Mouse (Mus musculus) layer of hippocampus, postnatal 14 days (tissue): ENCODE data around the gene Trim75. TPM values are rescaled to one million over a fixed set of nuclear protein-coding genes. Genes with fewer than 3 reads are reported as not detected.
"Not testable (repeated sequence)": the region's sequence is repeated elsewhere in the genome, so short reads cannot be mapped to it uniquely, and the experiment has no call there.

ENCODE experiments used
- DNase-seq, 2 experiments: peaks; one replicate each; pipeline ENCODE4 v3.0.0; 2021 to 2022; ENCODE audit warnings: low spot score in 2 of 2, mixed read lengths in 1 of 2
- long read RNA-seq, 2 experiments: library from polyadenylated mRNA; stranded (forward); transcript quantifications; one replicate each; pipeline ENCODE4 v2.0.0; 2021
- total RNA-seq, 2 experiments: library from RNA; stranded (reverse); gene quantifications; 2 replicates each; pipeline ENCODE4 v1.2.3; 2021

Gene Trim75
- total RNA-seq, result not detected
- long read RNA-seq, experiment 1, result 0 reads
- long read RNA-seq, experiment 2, result 0 reads

GRCm38 (mm10) chr8:64987731-64988130 is at the start of gene Trim75:
TSS of gene Trim75 (minus strand) at chr8:64987831.
- no peak for DNase-seq

DNA sequence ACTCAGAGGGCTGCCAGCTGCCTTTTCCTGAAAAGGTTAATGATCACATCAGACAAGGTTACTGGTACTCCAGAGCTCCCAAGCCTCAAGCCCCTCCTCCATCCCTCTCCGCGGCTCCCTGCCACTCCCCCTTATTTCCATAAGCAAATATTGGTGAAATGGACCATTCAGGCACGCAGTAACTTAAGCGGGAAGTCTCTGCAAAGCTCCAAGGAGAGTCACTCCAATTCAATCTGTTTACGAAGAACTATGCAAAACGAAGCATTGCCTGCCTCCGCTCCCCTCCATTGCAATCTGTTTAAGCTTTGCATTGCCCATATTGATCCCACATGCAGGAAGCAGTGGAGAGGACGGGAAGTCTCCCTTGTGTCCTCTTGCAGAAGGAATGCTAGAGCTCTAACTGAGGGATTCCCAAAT is 49.5 kb upstream of the Trim75 start, which contains the start of gene Apela:
Apela (minus strand) TSS at position 220 of the 417 bp plus-strand sequence.
- peak in 1 of 2 experiments; percentile 20 for DNase-seq

DNA sequence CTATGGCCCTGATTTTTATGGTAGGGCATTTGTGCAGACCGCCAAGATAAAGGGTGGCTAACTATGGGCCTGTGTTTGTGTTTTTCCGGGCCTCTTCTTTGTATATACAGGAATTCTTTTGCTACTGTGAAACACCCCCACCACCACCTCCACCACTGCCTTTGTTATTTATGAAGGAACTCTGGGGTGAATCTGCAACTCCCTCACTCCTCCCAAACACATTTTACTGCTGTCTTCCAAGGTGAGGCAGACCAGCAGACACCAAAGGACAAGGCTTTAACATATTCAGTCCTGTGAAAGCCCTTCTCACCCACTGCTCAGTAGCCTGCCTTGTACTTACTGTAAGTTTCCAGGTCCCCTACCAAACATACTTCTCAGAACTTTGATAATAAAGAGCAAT is 46.5 kb upstream of the Trim75 start:
- no peak for DNase-seq

DNA sequence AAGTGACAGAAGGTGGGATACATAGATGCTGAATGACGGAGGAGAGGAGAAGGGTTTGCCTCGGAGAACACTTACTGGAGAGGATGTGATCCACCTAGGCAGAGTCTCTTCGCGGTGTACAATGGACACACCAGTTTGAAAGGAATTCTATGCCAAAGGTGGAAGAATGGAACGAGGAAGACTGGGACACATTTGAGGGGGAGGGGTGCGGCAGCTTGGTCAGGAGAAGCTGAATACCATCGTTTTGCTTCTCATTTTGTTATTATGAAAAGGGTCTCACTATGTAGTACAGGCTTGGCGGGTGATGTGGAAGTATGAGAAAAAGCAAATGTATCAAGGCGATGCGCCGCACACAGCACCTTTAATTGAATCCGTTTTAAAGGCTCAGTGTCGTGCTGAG is 45.4 kb upstream of the Trim75 start:
- no peak for DNase-seq

- DNase-seq, result no peak
Observed at GRCm38 (mm10) chr8:65032107-65032506, 44.5 kb upstream of the Trim75 start.

GRCm38 (mm10) chr8:65030735-65031485 is 43.3 kb upstream of the Trim75 start:
- no peak for DNase-seq

DNA sequence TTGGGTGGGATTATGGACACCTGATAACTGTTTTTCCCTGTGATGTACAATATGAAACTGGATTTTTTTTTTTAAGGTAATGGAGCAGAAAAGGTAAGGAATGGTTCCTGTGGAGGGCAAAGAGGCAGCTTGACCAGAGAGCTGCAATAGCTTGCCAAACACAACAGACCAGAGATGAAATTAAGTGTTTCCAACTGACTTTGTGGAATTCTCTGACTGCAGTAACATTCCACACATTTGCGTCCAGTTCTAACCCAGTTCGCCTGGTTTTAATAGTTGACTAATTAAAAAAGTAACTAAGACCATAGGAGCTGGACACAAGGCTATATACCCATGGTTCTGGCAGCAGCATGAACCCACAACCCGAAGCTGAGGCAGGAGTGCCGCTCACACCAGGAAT is 42.1 kb upstream of the Trim75 start:
- DNase-seq, result no peak

DNA sequence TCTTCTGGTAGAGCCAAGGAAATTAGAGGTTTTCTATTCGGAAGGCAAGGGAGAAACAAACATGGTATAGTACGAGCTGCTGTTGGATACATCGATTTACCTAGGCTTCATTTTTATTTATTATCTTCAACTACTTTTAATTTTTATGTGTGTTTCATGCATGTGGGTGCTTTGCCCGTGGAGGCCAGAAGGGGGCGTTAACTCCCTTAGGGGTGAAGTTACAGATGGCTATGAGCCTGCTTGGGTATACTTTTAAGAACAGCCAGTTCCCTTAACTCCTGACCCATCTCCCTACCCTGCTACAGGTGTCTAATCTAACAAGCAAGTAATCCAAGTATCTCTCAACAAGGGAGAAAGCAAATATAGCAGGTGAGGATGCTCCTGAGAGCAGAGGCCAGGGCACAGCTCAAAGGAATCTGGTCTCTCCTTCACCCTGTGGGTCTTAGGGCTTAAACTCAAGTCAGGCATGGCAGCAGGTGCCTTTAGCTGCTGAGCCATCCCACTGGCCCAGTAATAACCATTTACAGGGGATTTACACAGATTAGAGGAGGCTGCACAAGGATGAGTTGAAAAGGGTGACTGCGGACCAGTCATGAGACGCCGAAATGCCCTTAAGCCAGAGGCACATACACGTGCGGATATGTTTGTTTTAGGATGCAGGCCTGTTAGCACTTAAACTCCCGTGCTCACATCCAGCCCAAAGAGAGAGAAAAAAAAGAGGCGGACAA is 41.5 kb upstream of the Trim75 start:
- DNase-seq, result no peak

GRCm38 (mm10) chr8:65022485-65022884 is 34.9 kb upstream of the Trim75 start:
- DNase-seq, result peak; percentile 67 to 71

DNA sequence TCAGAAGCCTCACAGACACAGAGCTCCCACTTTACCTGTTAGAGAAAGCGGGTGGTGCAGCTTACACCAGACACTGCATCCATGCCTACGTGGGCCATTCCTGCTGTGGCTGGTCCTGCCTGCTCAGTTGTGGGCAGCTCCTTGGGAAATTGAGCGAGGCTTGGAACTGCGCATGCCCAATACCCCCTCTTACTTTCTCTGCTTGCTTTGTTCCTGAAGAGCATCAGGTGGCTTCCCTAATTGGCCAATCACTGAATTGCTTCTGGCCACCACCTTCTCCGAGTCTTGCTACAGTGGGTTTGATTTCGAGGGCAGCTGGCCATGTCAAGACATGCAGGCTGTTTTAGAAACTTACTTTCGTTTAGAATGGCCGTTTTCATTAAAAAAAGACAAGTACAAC is 30.8 kb upstream of the Trim75 start, which contains the start of the genes Trim61 and Trim60:
Trim61 (minus strand) TSS at position 101 of the 400 bp plus-strand sequence.
Trim60 (minus strand) TSS at position 162 of the 400 bp plus-strand sequence.
- no peak for DNase-seq

- DNase-seq, result not testable (repeated sequence)
Observed at GRCm38 (mm10) chr8:65007616-65008015, 20.0 kb upstream of the Trim75 start.

- DNase-seq, result no peak
Observed at GRCm38 (mm10) chr8:64998806-64999365, 11.3 kb upstream of the Trim75 start.

DNA sequence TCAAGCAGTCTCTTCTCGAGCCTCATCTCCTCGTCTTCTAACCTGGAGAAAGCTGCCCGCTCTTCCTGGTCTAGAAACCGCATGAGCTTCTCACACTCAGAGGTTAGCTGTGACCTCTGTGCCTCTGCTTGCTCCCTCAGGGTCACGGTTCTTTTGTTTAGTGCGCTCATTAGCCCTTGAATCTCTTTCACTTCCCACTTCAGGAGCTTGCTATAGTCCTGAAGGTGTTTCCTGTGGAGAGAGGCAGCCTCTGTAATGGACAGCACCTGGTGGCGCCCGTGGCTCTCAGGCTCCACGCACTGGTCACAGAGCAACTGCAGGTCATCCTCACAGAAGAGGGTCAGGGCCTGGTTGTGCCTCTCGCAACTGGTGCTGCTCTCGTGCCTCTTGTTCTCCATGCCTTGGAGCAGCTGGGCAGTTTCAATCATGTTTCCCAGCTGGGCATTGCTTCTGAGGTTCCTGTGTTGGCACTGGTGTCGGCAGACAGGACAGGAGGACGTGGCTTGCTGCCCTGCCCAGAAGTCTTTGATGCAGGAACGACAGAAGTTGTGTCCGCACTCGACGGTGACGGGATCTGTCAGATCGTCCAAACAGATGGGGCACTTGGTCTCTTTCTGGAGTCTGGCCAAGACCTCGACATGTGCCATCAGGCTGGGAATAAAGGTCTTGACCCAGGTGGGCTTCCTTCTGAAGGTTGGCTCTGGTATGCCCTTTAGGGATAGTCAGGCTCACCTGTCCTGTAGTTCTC is 4.3 kb downstream of the Trim75 start:
- no peak for DNase-seq

DNA sequence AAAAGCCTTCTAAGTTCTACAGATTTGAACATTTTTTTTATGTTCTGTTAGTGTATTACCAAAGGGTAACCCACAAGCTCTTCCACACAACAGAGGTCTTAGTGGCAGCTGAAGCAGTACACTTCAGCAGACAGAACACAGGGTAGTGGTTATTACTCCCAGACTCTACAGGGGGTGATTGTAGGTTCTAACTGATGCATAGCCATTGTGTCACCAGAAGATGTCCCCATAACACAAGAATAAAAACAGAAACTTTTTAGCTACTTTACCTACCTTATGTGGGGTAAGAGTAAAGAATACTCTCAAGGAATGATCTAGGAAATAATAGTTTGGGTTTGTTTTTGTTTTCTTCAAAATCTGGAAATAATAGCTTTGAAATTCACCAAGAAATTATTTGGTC is 24.8 kb downstream of the Trim75 start:
- no peak for DNase-seq

- DNase-seq, result no peak
Observed at GRCm38 (mm10) chr8:64959025-64959424, 28.6 kb downstream of the Trim75 start.

GRCm38 (mm10) chr8:64952101-64952500 is 35.5 kb downstream of the Trim75 start:
- DNase-seq, result no peak

DNA sequence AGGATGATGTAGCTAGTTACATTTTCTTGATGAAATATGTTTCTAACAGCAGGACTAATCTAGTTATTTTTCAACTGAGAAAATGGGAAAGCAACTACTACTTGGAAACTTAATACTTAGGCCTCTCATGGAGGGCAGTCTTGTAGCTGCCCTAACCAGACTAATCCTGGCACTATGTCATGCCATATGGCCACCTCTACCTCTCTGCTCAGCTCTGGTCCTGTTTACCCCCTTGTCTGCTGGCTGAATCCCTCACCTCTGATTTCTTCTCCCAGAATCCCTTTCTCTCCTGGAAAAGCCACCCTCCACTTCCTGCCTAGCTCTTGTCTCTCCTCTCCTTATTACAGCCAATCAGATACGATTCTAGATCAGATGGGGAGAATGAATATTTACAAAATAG is 39.3 kb downstream of the Trim75 start:
- DNase-seq, result no peak

DNA sequence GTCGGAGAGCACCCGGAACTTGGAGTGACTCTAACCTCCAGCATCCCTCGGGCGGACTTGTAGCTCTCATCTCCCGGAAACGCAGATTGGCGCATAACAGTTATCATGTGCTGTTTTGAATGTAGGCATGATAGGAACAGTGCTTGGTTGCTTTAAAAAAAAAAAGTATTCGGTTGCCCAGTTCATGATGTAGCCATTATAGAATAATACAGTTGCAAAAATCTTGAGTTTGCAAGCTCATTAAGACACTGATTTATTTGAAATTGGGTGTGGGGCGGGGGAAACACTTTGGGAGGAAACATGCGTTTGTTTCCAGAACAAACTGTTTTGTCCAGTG is 40.0 kb downstream of the Trim75 start:
- no peak for DNase-seq

GRCm38 (mm10) chr8:64946820-64947697 is 40.6 kb downstream of the Trim75 start, which contains the start of gene Tmem192:
TSS of gene Tmem192 (plus strand) at chr8:64947185.
- DNase-seq, result peak; percentile 92 to 94

DNA sequence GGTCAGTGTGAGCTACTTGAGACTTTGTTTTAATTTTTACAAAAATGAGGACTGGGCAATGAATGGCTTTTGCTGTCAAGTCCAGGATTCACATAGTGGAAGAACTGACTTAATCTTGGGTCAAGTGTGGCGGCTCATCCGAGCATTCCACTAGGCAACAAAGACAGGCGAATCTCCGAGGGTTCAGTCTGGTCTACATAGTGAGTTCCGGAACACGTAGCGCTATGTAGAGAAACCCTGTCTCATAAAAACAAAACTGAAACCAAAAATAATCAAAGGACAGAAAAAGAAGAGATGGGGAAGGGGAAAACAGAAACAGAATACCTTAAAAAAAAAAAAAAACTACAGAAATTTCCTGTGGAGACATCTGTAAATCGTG is 41.2 kb downstream of the Trim75 start:
- DNase-seq, result no peak
